Mouse (Mus musculus) liver, embryonic 15.5 days (tissue): ENCODE measurements around the gene Nup62. TPM values are rescaled to one million over a fixed set of nuclear protein-coding genes. Genes with fewer than 3 reads are reported as not detected.

Experiments used
- ATAC-seq: fragments of 200-750 bp; cut with Nextera tagmentation; 2 replicates; pipeline ENCODE4 v1.8.0; 2017; ENCODE audit warnings: moderate number of reproducible peaks, mild to moderate bottlenecking, moderate library complexity; ENCODE audit not compliant: insufficient read depth
- H3K27ac ChIP-seq: fragments of 300-500 bp; sonication (generic); replicated peaks from 2 replicates; pipeline ENCODE4 v1.5.1; 2015; ENCODE audit warnings: mild to moderate bottlenecking, inconsistent platforms
- H3K27me3 ChIP-seq: fragments of 300-500 bp; sonication (generic); 2 replicates; pipeline ENCODE4 v1.6.1; 2015; ENCODE audit warnings: mild to moderate bottlenecking, inconsistent platforms
- H3K36me3 ChIP-seq: fragments of 300-500 bp; sonication (generic); replicated peaks from 2 replicates; pipeline ENCODE4 v1.6.1; 2015; ENCODE audit warnings: moderate library complexity, mild to moderate bottlenecking, inconsistent platforms
- H3K4me1 ChIP-seq: fragments of 300-500 bp; sonication (generic); replicated peaks from 2 replicates; pipeline ENCODE4 v1.6.1; 2015; ENCODE audit warnings: inconsistent platforms
- H3K4me2 ChIP-seq: fragments of 300-500 bp; sonication (generic); 2 replicates; pipeline ENCODE4 v1.6.1; 2015; ENCODE audit warnings: moderate library complexity, mild to moderate bottlenecking, inconsistent platforms
- H3K4me3 ChIP-seq: fragments of 300-500 bp; sonication (generic); replicated peaks from 2 replicates; pipeline ENCODE4 v1.5.1; 2015; ENCODE audit warnings: mild to moderate bottlenecking, inconsistent platforms
- H3K9ac ChIP-seq: fragments of 300-500 bp; sonication (generic); 2 replicates; pipeline ENCODE4 v1.6.1; 2015; ENCODE audit warnings: moderate library complexity, mild to moderate bottlenecking, inconsistent platforms
- H3K9me3 ChIP-seq: fragments of 300-500 bp; sonication (generic); replicated peaks from 2 replicates; pipeline ENCODE4 v1.6.1; 2016; ENCODE audit warnings: inconsistent platforms
- WGBS: fragments of 180-500 bp; shearing (Covaris S2); methylation state at CpG from one replicate; pipeline ENCODE4 v1.1.7; 2015; ENCODE audit warnings: mixed read lengths; ENCODE audit not compliant: insufficient replicate concordance; 5-methylcytosine and 5-hydroxymethylcytosine counted together
- polyA plus RNA-seq: library from polyadenylated mRNA; unstranded; fragments of >200 nt; fragmentation: Nextera tagmentation; extraction: Ambion mirVana; gene quantifications from 2 replicates; pipeline ENCODE4 v1.2.1, GENCODE M21; 2015

Gene Nup62
- polyA plus RNA-seq, 1 experiment from 2014 or later = 48.8 TPM

GRCm38 (mm10) chr7:44836016-44836404 lies 20.1 kb downstream of the Nup62 start:
- H3K4me2 ChIP-seq = no peak overlapping the region

GRCm38 (mm10) chr7:44836423-44837053 lies 20.6 kb downstream of the Nup62 start:
- H3K36me3 ChIP-seq = peaks cover 20% of the 10 kb centered on the region
- WGBS = 69% methylated on average over 9 of the region's 9 CpGs
- H3K27me3 ChIP-seq = peaks cover 27% of the 10 kb centered on the region
- H3K4me2 ChIP-seq = no peak overlapping the region
- no peak for ATAC-seq
- H3K4me1 ChIP-seq = peaks cover 29% of the 10 kb centered on the region
- no peak overlapping the region for H3K9ac ChIP-seq
- no peak overlapping the region for H3K27ac ChIP-seq
- H3K9me3 ChIP-seq = no peaks in the 10 kb centered on the region
- H3K4me3 ChIP-seq = no peak overlapping the region

More at GRCm38 (mm10) chr7:44836016-44836404, 20.1 kb downstream of the Nup62 start:
- Histone ChIP-seq H3K4me1 (peaks cover 29% of the 10 kb centered on the region), H3K4me3 (no peak overlapping the region), H3K36me3 (peaks cover 25% of the 10 kb centered on the region), H3K27ac (no peak overlapping the region), H3K27me3 (peaks cover 27% of the 10 kb centered on the region), H3K9ac (no peak overlapping the region), H3K9me3 (no peaks in the 10 kb centered on the region)
- 35% methylated on average over 3 of the region's 3 CpGs for WGBS
- ATAC-seq = no peak

GRCm38 (mm10) chr7:44838073-44838472 lies 22.2 kb downstream of the Nup62 start:
- Histone ChIP-seq H3K9ac (no peak overlapping the region), H3K36me3 (peaks cover 21% of the 10 kb centered on the region), H3K27me3 (peaks cover 27% of the 10 kb centered on the region), H3K27ac (no peak overlapping the region), H3K4me2 (no peak overlapping the region), H3K4me1 (peaks cover 33% of the 10 kb centered on the region), H3K9me3 (no peaks in the 10 kb centered on the region), H3K4me3 (no peak overlapping the region)
- 61% methylated on average over 6 of the region's 6 CpGs for WGBS
- no peak for ATAC-seq

GRCm38 (mm10) chr7:44839171-44839490 lies 23.2 kb downstream of the Nup62 start:
- Histone ChIP-seq H3K4me1 (peaks cover 41% of the 10 kb centered on the region), H3K36me3 (peaks cover 31% of the 10 kb centered on the region), H3K27me3 (peaks cover 27% of the 10 kb centered on the region), H3K9me3 (no peaks in the 10 kb centered on the region), H3K4me2 (peak overlapping the region; percentile 67), H3K27ac (no peak overlapping the region), H3K9ac (no peak overlapping the region), H3K4me3 (peak overlapping the region; percentile 39)
- ATAC-seq = no peak
- 15% methylated on average over 11 of the region's 11 CpGs for WGBS

GRCm38 (mm10) chr7:44839491-44840191 lies 23.8 kb downstream of the Nup62 start:
- Histone ChIP-seq H3K4me2 (peak overlapping the region; percentile 67), H3K9ac (no peak overlapping the region), H3K36me3 (peaks cover 36% of the 10 kb centered on the region), H3K9me3 (no peaks in the 10 kb centered on the region), H3K27me3 (peaks cover 27% of the 10 kb centered on the region), H3K4me3 (peak overlapping the region; percentile 39), H3K27ac (no peak overlapping the region), H3K4me1 (peaks cover 41% of the 10 kb centered on the region)
- WGBS = 4% methylated on average over 58 of the region's 58 CpGs
- peak; percentile 7; the same call in 1 of the 2 replicates for ATAC-seq

GRCm38 (mm10) chr7:44840426-44840825 lies 24.5 kb downstream of the Nup62 start:
- H3K27ac ChIP-seq = no peak overlapping the region
- no peak overlapping the region for H3K9ac ChIP-seq
- 0 out of 2 replicates have a peak overlapping the region, but pooled peaks have one; percentile 67 for H3K4me2 ChIP-seq
- peaks cover 41% of the 10 kb centered on the region for H3K4me1 ChIP-seq
- peaks cover 44% of the 10 kb centered on the region for H3K36me3 ChIP-seq
- no peaks in the 10 kb centered on the region for H3K9me3 ChIP-seq
- no peak overlapping the region for H3K4me3 ChIP-seq
- 38% methylated on average over 14 of the region's 14 CpGs for WGBS
- peaks cover 27% of the 10 kb centered on the region for H3K27me3 ChIP-seq
- ATAC-seq = no peak

GRCm38 (mm10) chr7:44841825-44842463 lies 26.1 kb downstream of the Nup62 start:
- peaks cover 58% of the 10 kb centered on the region for H3K36me3 ChIP-seq
- peaks cover 27% of the 10 kb centered on the region for H3K27me3 ChIP-seq
- H3K9ac ChIP-seq = no peak overlapping the region
- no peak overlapping the region for H3K4me3 ChIP-seq
- no peak for ATAC-seq
- H3K27ac ChIP-seq = no peak overlapping the region
- no peak overlapping the region for H3K4me2 ChIP-seq
- H3K4me1 ChIP-seq = peaks cover 31% of the 10 kb centered on the region
- H3K9me3 ChIP-seq = no peaks in the 10 kb centered on the region
- WGBS = 76% methylated on average over 8 of the region's 8 CpGs

- H3K36me3 ChIP-seq = peaks cover 58% of the 10 kb centered on the region
- H3K4me2 ChIP-seq = no peak overlapping the region
- no peak overlapping the region for H3K9ac ChIP-seq
- 86% methylated on average over 10 of the region's 10 CpGs for WGBS
- no peak overlapping the region for H3K27ac ChIP-seq
- no peak for ATAC-seq
- no peak overlapping the region for H3K4me3 ChIP-seq
- peaks cover 10% of the 10 kb centered on the region for H3K27me3 ChIP-seq
- H3K9me3 ChIP-seq = no peaks in the 10 kb centered on the region
- peaks cover 30% of the 10 kb centered on the region for H3K4me1 ChIP-seq
Measured at GRCm38 (mm10) chr7:44845006-44845405, 29.1 kb downstream of the Nup62 start.

GRCm38 (mm10) chr7:44846804-44847203 lies 30.9 kb downstream of the Nup62 start:
- no peak for ATAC-seq
- no peak overlapping the region for H3K9ac ChIP-seq
- H3K4me1 ChIP-seq = peaks cover 39% of the 10 kb centered on the region
- H3K4me2 ChIP-seq = no peak overlapping the region
- H3K27me3 ChIP-seq = no peaks in the 10 kb centered on the region
- no peaks in the 10 kb centered on the region for H3K9me3 ChIP-seq
- WGBS = 85% methylated on average over 7 of the region's 7 CpGs
- H3K36me3 ChIP-seq = peaks cover 55% of the 10 kb centered on the region
- H3K27ac ChIP-seq = no peak overlapping the region
- H3K4me3 ChIP-seq = no peak overlapping the region

- Histone ChIP-seq H3K36me3 (peaks cover 52% of the 10 kb centered on the region), H3K4me1 (peaks cover 47% of the 10 kb centered on the region), H3K27me3 (no peaks in the 10 kb centered on the region), H3K9ac (peak overlapping the region; percentile 70; the same call in 1 of the 2 replicates), H3K27ac (peak overlapping the region; percentile 98), H3K4me2 (peak overlapping the region; percentile 98), H3K4me3 (peak overlapping the region; percentile 76), H3K9me3 (no peaks in the 10 kb centered on the region)
- ATAC-seq = no peak
- WGBS = 71% methylated on average over 5 of the region's 5 CpGs
Measured at GRCm38 (mm10) chr7:44847772-44848171, 31.9 kb downstream of the Nup62 start.
